Mouse (Mus musculus) forebrain, embryonic 15.5 days (tissue): ENCODE results near the gene Tubgcp2. TPM values are rescaled to one million over a fixed set of nuclear protein-coding genes. Genes with fewer than 3 reads are reported as not detected.

ENCODE experiments used
- ATAC-seq: fragments of 200-750 bp; cut with Nextera tagmentation; replicated peaks from 2 replicates; pipeline ENCODE4 v1.8.0; 2017; ENCODE audit warnings: mild to moderate bottlenecking, moderate TSS enrichment, moderate library complexity
- H3K27ac ChIP-seq: fragments of 300-500 bp; sonication (generic); replicated peaks from 2 replicates; pipeline ENCODE4 v1.5.1; 2015; ENCODE audit warnings: mild to moderate bottlenecking, inconsistent platforms
- H3K27me3 ChIP-seq: fragments of 300-500 bp; sonication (generic); 2 replicates; pipeline ENCODE4 v1.6.1; 2015; ENCODE audit warnings: inconsistent platforms
- H3K36me3 ChIP-seq: fragments of 300-500 bp; sonication (generic); 2 replicates; pipeline ENCODE4 v1.6.1; 2015; ENCODE audit warnings: mild to moderate bottlenecking, inconsistent platforms
- H3K4me1 ChIP-seq: fragments of 300-500 bp; sonication (generic); 2 replicates; pipeline ENCODE4 v1.6.1; 2015; ENCODE audit warnings: inconsistent platforms
- H3K4me2 ChIP-seq: fragments of 300-500 bp; sonication (generic); replicated peaks from 2 replicates; pipeline ENCODE4 v1.6.1; 2015; ENCODE audit warnings: mild to moderate bottlenecking, inconsistent platforms
- H3K4me3 ChIP-seq: fragments of 300-500 bp; sonication (generic); 2 replicates; pipeline ENCODE4 v1.5.1; 2015; ENCODE audit warnings: mild to moderate bottlenecking, inconsistent platforms
- H3K9ac ChIP-seq: fragments of 300-500 bp; sonication (generic); replicated peaks from 2 replicates; pipeline ENCODE4 v1.6.1; 2015; ENCODE audit warnings: mild to moderate bottlenecking, inconsistent platforms
- H3K9me3 ChIP-seq: fragments of 300-500 bp; sonication (generic); 2 replicates; pipeline ENCODE4 v1.6.1; 2016; ENCODE audit warnings: inconsistent platforms
- WGBS: fragments of 180-500 bp; shearing (Covaris S2); methylation state at CpG from one replicate; pipeline ENCODE4 v1.1.7; 2015; ENCODE audit warnings: mixed read lengths; 5-methylcytosine and 5-hydroxymethylcytosine counted together
- polyA plus RNA-seq: library from polyadenylated mRNA; unstranded; fragments of >200 nt; fragmentation: Nextera tagmentation; extraction: Ambion mirVana; gene quantifications from 2 replicates; pipeline ENCODE4 v1.2.1, GENCODE M21; 2015

Tubgcp2 gene
- polyA plus RNA-seq, 1 experiment from 2014 or later, result 69.0 TPM

- H3K27ac ChIP-seq, result no peak overlapping the region
- no peak overlapping the region for H3K4me3 ChIP-seq
- H3K9me3 ChIP-seq, result no peaks in the 10 kb centered on the region
- no peak for ATAC-seq
- no peaks in the 10 kb centered on the region for H3K4me1 ChIP-seq
- WGBS, result 73% methylated on average over 6 of the region's 6 CpGs
- no peak overlapping the region for H3K4me2 ChIP-seq
- H3K36me3 ChIP-seq, result no peaks in the 10 kb centered on the region
- H3K27me3 ChIP-seq, result 0 out of 2 replicates have a peak, but pooled peaks cover 7% of the 10 kb centered on the region
- H3K9ac ChIP-seq, result no peak overlapping the region
Measured at GRCm38 (mm10) chr7:139971436-139971835, 65.0 kb downstream of the Tubgcp2 start.

GRCm38 (mm10) chr7:139970979-139971378, 65.5 kb downstream of the Tubgcp2 start:
- no peak for ATAC-seq
- Histone ChIP-seq H3K4me1 (no peaks in the 10 kb centered on the region), H3K9ac (no peak overlapping the region), H3K27me3 (0 out of 2 replicates have a peak, but pooled peaks cover 7% of the 10 kb centered on the region), H3K36me3 (no peaks in the 10 kb centered on the region), H3K9me3 (no peaks in the 10 kb centered on the region), H3K4me3 (no peak overlapping the region), H3K27ac (no peak overlapping the region), H3K4me2 (no peak overlapping the region)
- WGBS, result 69% methylated on average over 5 of the region's 5 CpGs

GRCm38 (mm10) chr7:139970216-139970919, 66.1 kb downstream of the Tubgcp2 start:
- Histone ChIP-seq H3K27ac (no peak overlapping the region), H3K27me3 (0 out of 2 replicates have a peak, but pooled peaks cover 7% of the 10 kb centered on the region), H3K4me2 (no peak overlapping the region), H3K36me3 (no peaks in the 10 kb centered on the region), H3K9me3 (no peaks in the 10 kb centered on the region), H3K9ac (no peak overlapping the region), H3K4me1 (no peaks in the 10 kb centered on the region), H3K4me3 (no peak overlapping the region)
- 87% methylated on average over 10 of the region's 10 CpGs for WGBS
- no peak for ATAC-seq

GRCm38 (mm10) chr7:139969348-139970130, 66.9 kb downstream of the Tubgcp2 start:
- Histone ChIP-seq H3K4me1 (no peaks in the 10 kb centered on the region), H3K27me3 (0 out of 2 replicates have a peak, but pooled peaks cover 7% of the 10 kb centered on the region), H3K36me3 (no peaks in the 10 kb centered on the region), H3K9me3 (no peaks in the 10 kb centered on the region), H3K4me2 (no peak overlapping the region), H3K4me3 (no peak overlapping the region), H3K27ac (no peak overlapping the region), H3K9ac (no peak overlapping the region)
- WGBS, result 41% methylated on average over 10 of the region's 10 CpGs
- peak; percentile 62; the same call in 1 of the 2 replicates for ATAC-seq

- Histone ChIP-seq H3K4me1 (no peaks in the 10 kb centered on the region), H3K4me3 (no peak overlapping the region), H3K4me2 (no peak overlapping the region), H3K9ac (no peak overlapping the region), H3K27ac (no peak overlapping the region), H3K36me3 (no peaks in the 10 kb centered on the region), H3K9me3 (no peaks in the 10 kb centered on the region), H3K27me3 (0 out of 2 replicates have a peak, but pooled peaks cover 7% of the 10 kb centered on the region)
- ATAC-seq, result no peak
- WGBS, result 58% methylated on average over 5 of the region's 5 CpGs
Measured at GRCm38 (mm10) chr7:139968428-139968827, 68.0 kb downstream of the Tubgcp2 start.

GRCm38 (mm10) chr7:139967175-139967574, 69.3 kb downstream of the Tubgcp2 start:
- no peaks in the 10 kb centered on the region for H3K9me3 ChIP-seq
- H3K4me2 ChIP-seq, result no peak overlapping the region
- 0 out of 2 replicates have a peak, but pooled peaks cover 7% of the 10 kb centered on the region for H3K27me3 ChIP-seq
- H3K36me3 ChIP-seq, result no peaks in the 10 kb centered on the region
- no peaks in the 10 kb centered on the region for H3K4me1 ChIP-seq
- 11% methylated on average over 4 of the region's 4 CpGs for WGBS
- no peak overlapping the region for H3K27ac ChIP-seq
- no peak overlapping the region for H3K9ac ChIP-seq
- no peak for ATAC-seq
- no peak overlapping the region for H3K4me3 ChIP-seq

GRCm38 (mm10) chr7:139963814-139964213, 72.7 kb downstream of the Tubgcp2 start:
- H3K4me1 ChIP-seq, result no peaks in the 10 kb centered on the region

GRCm38 (mm10) chr7:139961141-139961540, 75.3 kb downstream of the Tubgcp2 start:
- no peaks in the 10 kb centered on the region for H3K36me3 ChIP-seq
- H3K4me1 ChIP-seq, result peaks cover 8% of the 10 kb centered on the region
- H3K4me2 ChIP-seq, result no peak overlapping the region
- no peak overlapping the region for H3K4me3 ChIP-seq
- 88% methylated on average over 10 of the region's 10 CpGs for WGBS
- H3K27me3 ChIP-seq, result no peaks in the 10 kb centered on the region
- no peak for ATAC-seq
- no peaks in the 10 kb centered on the region for H3K9me3 ChIP-seq
- no peak overlapping the region for H3K9ac ChIP-seq
- no peak overlapping the region for H3K27ac ChIP-seq

More at GRCm38 (mm10) chr7:139963814-139964213, 72.7 kb downstream of the Tubgcp2 start:
- Histone ChIP-seq H3K27ac (no peak overlapping the region), H3K9ac (no peak overlapping the region), H3K9me3 (no peaks in the 10 kb centered on the region), H3K27me3 (0 out of 2 replicates have a peak, but pooled peaks cover 7% of the 10 kb centered on the region), H3K4me2 (no peak overlapping the region), H3K36me3 (no peaks in the 10 kb centered on the region), H3K4me3 (no peak overlapping the region)
- no peak for ATAC-seq
- whole genome bisulfite sequencing, result 60% methylated on average over 4 of the region's 4 CpGs

- Histone ChIP-seq H3K27ac (no peak overlapping the region), H3K4me1 (peaks cover 8% of the 10 kb centered on the region), H3K9me3 (no peaks in the 10 kb centered on the region), H3K9ac (no peak overlapping the region), H3K36me3 (no peaks in the 10 kb centered on the region), H3K27me3 (no peaks in the 10 kb centered on the region), H3K4me2 (no peak overlapping the region), H3K4me3 (no peak overlapping the region)
- 34% methylated on average over 11 of the region's 11 CpGs for WGBS
- ATAC-seq, result peak; percentile 43; the same call in 1 of the 2 replicates
Measured at GRCm38 (mm10) chr7:139957958-139958357, 78.5 kb downstream of the Tubgcp2 start.

- H3K9me3 ChIP-seq, result no peaks in the 10 kb centered on the region
- no peak overlapping the region for H3K4me3 ChIP-seq
- no peaks in the 10 kb centered on the region for H3K36me3 ChIP-seq
- no peak overlapping the region for H3K4me2 ChIP-seq
- peaks cover 8% of the 10 kb centered on the region for H3K4me1 ChIP-seq
- no peak overlapping the region for H3K9ac ChIP-seq
- H3K27ac ChIP-seq, result no peak overlapping the region
- H3K27me3 ChIP-seq, result no peaks in the 10 kb centered on the region
- no peak for ATAC-seq
- WGBS, result 77% methylated on average over 11 of the region's 11 CpGs
Measured at GRCm38 (mm10) chr7:139957437-139957836, 79.0 kb downstream of the Tubgcp2 start.

GRCm38 (mm10) chr7:139956658-139957057, 79.8 kb downstream of the Tubgcp2 start:
- H3K4me1 ChIP-seq, result peaks cover 8% of the 10 kb centered on the region
- H3K36me3 ChIP-seq, result no peaks in the 10 kb centered on the region
- ATAC-seq, result no peak
- no peak overlapping the region for H3K27ac ChIP-seq
- H3K4me3 ChIP-seq, result no peak overlapping the region
- no peaks in the 10 kb centered on the region for H3K9me3 ChIP-seq
- 0 out of 2 replicates have a peak, but pooled peaks cover 1% of the 10 kb centered on the region for H3K27me3 ChIP-seq
- H3K9ac ChIP-seq, result no peak overlapping the region
- WGBS, result 84% methylated on average over 3 of the region's 3 CpGs
- no peak overlapping the region for H3K4me2 ChIP-seq

GRCm38 (mm10) chr7:139955505-139955904, 81.0 kb downstream of the Tubgcp2 start:
- H3K4me1 ChIP-seq, result peaks cover 16% of the 10 kb centered on the region
- no peak overlapping the region for H3K4me2 ChIP-seq
- H3K9me3 ChIP-seq, result no peaks in the 10 kb centered on the region
- 0 out of 2 replicates have a peak, but pooled peaks cover 5% of the 10 kb centered on the region for H3K27me3 ChIP-seq
- no peak overlapping the region for H3K27ac ChIP-seq
- no peaks in the 10 kb centered on the region for H3K36me3 ChIP-seq
- 88% methylated on average over 4 of the region's 4 CpGs for WGBS
- no peak overlapping the region for H3K9ac ChIP-seq
- ATAC-seq, result no peak
- H3K4me3 ChIP-seq, result no peak overlapping the region
